Mouse (Mus musculus) right cerebral cortex, adult 2 months (tissue): Measurements from ENCODE around the gene Usp9x.
A peak's percentile ranks its signal among the peaks of the same experiment; 100 is the strongest.

ENCODE experiments used
- DNase-seq, 2 experiments: peaks; one replicate each; pipeline ENCODE4 v3.0.0; 2021 to 2022; ENCODE audit warnings: low spot score in 2 of 2

Gene Usp9x

DNA sequence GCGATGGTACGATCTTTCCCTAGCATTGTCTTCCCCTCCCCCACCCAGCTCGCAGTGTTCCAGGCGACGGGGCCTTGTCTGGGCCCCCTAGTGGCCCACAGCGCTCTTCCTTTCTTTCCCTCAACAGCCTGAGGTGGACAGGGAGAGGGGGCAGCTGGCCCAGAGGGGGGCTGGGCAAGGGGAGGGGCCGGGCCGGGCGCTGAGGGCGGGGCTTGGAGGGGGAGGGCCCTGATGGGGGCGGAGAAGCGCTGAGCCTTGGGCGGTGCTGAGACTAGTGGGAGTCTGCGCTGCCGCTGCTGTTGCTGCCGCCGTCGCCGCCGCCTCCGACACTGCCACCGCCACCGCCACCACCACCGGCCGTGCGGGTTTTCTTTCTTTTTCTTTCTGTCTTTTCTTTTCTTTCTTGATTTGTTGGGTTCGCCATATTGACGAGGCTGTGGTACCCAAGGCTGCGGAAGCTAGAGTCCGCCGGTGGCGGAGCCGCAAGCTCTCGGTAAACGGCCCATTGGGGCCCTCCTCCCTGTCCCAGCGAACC lies at the start of gene Usp9x:
TSS of gene Usp9x (plus strand) at position 258 of the 535 bp plus-strand sequence.
- no peak for DNase-seq

GRCm38 (mm10) chrX:13022547-13023310 lies 48.6 kb upstream of the Usp9x start:
- no peak for DNase-seq

GRCm38 (mm10) chrX:13024539-13025202 lies 46.6 kb upstream of the Usp9x start:
- no peak for DNase-seq

GRCm38 (mm10) chrX:13025286-13025685 lies 46.0 kb upstream of the Usp9x start:
- DNase-seq: no peak

GRCm38 (mm10) chrX:13028156-13028555 lies 43.1 kb upstream of the Usp9x start:
- no peak for DNase-seq

- DNase-seq: no peak
Observed at GRCm38 (mm10) chrX:13029996-13030395, 41.3 kb upstream of the Usp9x start.

GRCm38 (mm10) chrX:13037085-13037484 lies 34.2 kb upstream of the Usp9x start:
- DNase-seq: peak in 1 of 2 experiments; percentile 5

GRCm38 (mm10) chrX:13039211-13039610 lies 32.1 kb upstream of the Usp9x start:
- DNase-seq: peak; percentile 6 to 12

- no peak for DNase-seq
Observed at GRCm38 (mm10) chrX:13040391-13040790, 30.9 kb upstream of the Usp9x start.

DNA sequence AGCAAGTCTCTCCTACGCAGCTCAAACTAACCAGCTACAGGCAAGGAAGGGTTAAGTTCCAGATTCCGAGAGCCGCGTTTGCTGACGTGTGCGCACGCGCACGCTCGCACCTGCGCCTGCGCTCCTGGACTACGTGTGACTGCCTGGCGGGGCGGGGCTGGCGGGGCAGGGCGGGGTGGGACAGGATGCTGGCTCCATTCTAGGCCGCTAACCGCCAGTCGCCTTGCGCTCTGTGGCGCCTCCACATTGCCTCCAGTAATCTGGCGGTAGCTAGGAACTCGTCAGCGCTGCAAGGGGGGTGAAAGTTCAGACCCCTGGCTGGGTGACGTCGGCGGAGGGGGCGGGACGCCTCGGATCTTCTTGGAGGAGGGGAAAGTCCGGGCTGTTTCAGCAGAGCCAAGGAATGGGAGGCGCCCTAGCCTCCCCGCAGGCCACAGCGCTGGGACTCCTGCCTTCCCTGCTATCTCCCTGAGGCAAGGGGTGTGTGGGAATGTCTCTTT lies 29.6 kb upstream of the Usp9x start:
- peak; percentile 84 to 88 for DNase-seq

DNA sequence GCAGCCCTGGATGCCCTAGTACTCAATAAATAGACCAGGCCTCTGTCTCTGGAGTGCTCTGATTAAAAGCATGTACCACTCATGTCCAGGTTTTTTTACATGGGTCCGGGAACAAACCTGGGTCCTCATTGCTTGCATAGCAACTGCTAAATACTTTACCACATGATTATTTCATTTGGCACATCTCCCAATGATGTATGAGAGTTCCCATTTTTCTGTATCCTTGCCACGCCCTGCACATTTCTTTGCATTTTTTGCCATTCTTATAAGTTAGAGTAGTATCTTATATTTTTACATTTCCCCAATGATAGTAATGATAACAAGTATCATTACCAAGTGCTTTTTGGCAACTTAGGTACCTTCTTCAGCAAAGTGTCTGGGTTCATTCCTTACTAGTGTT lies 27.5 kb upstream of the Usp9x start:
- DNase-seq: no peak

- no peak for DNase-seq
Observed at GRCm38 (mm10) chrX:13044666-13045065, 26.6 kb upstream of the Usp9x start.

DNA sequence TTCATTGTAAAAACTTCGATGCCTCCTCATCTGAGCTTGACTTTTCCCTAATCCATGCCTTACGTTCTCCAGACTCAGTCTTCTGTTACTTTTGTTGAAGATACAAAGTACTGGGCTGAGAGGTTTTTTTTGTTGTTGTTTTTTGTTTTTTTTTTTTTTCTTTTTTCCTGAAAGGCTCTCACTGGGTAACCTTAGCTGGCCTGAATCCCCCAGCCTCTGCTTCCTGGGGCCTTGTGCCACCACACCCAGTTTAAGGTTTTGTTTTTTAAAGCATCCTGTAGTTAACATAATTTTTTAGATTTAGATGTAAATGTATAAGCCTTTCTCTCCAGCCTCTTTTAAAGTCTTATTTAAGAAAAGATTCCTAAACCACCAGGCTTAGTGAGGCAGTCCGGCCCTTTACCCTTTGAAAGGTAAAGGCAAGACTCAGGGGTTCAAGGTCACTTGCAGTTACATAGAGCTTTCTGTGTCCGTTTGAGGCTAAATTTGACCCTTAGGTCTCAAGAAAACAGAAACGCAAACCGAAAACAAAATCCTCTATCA lies 24.3 kb upstream of the Usp9x start:
- no peak for DNase-seq

DNA sequence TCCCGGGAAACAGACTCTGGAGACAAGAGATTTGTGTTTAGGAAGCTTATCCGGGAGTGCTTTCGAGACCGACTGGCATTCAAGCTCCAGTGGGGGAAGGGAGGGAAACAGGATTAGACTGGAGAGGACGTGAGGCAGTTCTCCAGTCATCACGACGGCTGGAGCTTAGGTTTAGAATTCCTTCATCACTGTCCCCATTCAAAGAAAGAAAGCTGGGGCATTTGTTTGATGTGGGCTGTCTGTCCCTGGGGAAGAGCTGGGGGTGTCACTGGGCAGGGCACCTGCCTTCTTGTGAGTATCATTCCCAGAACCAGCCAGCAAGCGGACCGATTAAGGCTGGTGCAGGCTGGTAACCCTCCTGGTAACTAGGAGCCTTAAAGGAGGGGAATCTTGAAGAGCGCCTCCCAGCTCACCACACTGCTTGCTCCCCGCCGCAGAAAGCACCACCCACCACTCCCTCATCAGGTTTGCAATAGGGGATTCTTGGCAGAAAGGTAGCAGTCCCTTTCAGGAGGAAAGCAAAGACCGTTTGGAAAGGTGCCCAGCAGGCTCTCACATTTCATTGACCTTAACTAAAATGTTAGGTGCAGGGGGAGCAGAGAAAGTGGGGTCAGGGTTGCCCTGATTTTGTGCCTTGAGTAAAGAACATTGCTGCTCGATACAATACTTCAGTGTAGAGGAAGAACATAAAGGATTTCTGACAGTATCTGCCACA lies 23.5 kb upstream of the Usp9x start:
- peak; percentile 48 to 51 for DNase-seq

GRCm38 (mm10) chrX:13054612-13055011 lies 16.7 kb upstream of the Usp9x start:
- no peak for DNase-seq

DNA sequence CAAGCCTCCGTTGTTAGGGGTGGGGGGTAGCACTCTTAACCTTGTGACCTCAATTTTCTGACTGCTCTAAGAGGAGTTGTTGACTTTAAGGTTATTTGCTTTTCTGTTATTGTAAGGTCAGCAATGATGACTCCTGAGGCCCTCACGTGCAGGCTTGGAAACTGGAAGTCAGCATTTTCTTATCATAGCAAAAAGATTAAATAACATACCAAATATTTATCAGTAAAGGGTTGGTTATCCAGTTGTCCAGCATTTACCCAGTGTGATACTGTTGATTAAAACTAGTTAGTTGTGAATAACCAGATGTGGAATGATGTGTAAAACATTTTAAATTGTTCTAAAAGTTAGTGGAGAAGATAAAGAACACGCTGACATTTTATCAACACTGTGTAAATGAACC lies 9.3 kb upstream of the Usp9x start:
- no peak for DNase-seq

DNA sequence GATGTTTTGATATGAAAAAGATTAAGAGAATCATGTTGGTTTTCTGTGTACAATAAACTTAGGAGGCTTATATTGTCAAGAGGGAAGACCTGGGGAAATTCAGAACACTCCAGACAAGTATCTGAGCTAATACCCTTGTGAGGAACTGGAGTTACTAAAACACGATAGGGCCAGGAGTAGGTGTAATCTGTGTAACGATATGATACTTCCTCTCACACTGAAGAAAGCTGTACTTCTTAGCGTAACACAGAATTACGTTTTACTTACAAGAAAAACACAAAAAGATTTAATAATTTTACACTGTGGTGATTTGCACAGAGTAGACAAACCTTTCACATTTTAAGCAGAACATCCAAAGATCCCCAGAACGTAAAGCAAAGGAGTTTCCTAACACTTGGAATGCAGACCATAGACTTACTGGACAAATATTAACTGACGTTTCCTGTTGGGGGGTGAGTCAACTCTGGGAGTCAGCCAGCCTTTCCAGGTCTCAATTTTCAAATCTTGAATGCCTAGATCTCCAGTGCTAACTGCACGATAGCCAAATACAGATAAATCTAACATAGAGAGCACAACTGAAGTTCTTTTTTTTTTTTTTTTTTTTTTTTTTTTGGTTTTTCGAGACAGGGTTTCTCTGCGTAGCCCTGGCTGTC lies 6.9 kb upstream of the Usp9x start:
- no peak for DNase-seq

- DNase-seq: no peak
Observed at GRCm38 (mm10) chrX:13070206-13070572, 1.1 kb upstream of the Usp9x start.

DNA sequence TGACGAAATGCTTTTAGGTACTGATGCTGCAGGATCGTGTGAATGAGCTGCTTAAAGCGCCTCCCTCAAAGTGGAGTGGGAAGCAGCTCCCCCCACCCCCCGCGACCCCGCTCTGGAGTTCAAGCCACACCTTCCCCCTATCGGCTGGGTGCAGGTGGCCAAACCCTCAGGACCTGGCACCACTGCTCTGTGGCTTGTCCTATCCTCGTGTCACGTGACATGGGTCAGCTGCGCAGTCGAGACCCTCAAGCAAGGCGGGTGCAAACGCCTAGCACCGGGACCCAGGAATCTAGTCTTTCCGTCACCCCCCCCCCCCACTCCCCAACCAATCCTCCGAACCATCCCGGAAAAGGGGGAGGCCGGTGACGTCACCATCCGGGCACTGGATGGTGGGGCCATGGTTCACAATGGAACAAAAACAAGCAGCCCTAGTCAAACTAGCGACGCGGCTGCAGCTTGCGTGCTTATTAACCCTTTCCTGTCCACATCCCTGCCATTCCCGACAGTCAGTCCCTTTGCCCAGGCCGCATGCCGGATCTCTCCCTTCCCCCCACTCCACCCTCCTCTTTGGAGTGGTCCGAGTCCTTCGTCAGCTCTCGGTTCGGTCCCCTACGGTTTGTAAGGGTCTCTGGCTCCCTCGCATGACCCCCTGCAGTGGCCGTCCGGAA lies 591 bp upstream of the Usp9x start:
- DNase-seq: peak; percentile 88 to 89

DNA sequence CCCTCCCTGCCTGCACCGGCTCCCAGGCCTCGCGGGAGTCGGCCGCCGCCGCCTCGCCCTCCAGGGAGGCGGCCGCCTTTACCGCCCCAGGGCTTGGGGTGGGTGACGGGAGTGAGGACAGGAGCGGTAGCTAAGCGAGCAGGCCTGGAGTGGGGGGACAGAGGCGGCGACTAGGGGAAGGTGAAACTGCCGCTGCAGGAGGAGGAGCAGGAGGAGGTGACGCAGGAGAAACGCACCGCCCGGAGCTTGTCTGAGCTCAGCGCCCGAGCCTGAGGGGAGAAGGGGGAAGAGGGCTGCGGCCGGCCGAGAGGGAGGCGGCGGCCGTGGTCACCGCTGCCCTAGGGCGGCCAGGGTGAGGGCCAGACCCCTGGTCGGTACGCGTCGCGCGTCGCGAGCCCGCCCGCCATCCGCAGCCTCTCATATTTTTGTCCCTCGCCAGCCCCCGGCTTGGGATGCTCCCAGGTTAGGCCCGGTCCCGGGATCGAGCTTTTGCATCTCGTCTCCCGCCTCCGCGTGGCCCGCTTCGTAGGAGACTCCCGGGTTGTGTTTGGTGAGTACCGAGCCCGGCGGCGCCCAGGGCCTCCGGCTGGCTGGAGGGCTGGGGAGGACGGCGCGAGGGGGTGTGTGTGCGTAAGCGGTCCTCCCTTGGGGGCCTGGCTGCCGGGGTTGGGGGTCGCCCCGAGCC lies 620 bp downstream of the Usp9x start:
- DNase-seq: peak; percentile 47 to 59
